Mouse (Mus musculus) adrenal gland, adult 2 months (tissue): ENCODE measurements around the gene Robo3. TPM values are rescaled to one million over a fixed set of nuclear protein-coding genes. Genes with fewer than 3 reads are reported as not detected.

Experiments
- DNase-seq: peaks from one replicate; pipeline ENCODE4 v3.0.0; 2021
- long read RNA-seq: library from polyadenylated mRNA; stranded (forward); transcript quantifications from one replicate; pipeline ENCODE4 v2.0.0, GENCODE M21; 2021
- polyA plus RNA-seq: library from polyadenylated mRNA; depleted of rRNA; stranded (reverse); fragments of >200 nt; gene quantifications from 2 replicates; pipeline ENCODE4 v1.2.3, GENCODE M21; 2012; rRNA removed
- total RNA-seq, 2 experiments: library from RNA; stranded (reverse); gene quantifications; 2 replicates each; pipeline ENCODE4 v1.2.3; 2021

Robo3 gene
- under 1 TPM; 0.62 to 0.75 TPM for total RNA-seq
- polyA plus RNA-seq, result 2.9 and 5.9 TPM in 2 replicates
- long read RNA-seq, result 0 reads

- DNase-seq, result peak; percentile 27
These were observed at the start of gene Robo3 for GRCm38 (mm10) chr9:37432720-37433421. Robo3 (minus strand) TSS chr9:37433246.

DNA sequence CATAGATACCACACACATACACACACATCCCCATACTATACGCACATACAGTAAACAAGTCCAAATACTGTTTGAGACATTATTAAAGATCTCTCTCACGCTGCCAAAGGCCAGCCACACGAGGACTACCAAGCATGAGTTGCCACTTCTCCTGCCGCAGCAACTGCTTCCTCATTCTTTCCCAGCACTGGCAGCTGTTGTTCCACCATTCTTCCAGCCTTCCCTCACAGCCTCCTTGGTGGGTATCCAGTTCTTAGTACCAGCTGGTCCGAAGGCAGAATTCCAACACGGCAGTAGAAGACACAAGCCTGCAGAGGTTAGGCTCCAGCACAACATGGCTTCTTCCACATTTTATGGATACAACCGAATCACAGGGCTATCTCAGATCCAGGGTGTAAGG lies 41.9 kb upstream of the Robo3 start:
- no peak for DNase-seq

DNA sequence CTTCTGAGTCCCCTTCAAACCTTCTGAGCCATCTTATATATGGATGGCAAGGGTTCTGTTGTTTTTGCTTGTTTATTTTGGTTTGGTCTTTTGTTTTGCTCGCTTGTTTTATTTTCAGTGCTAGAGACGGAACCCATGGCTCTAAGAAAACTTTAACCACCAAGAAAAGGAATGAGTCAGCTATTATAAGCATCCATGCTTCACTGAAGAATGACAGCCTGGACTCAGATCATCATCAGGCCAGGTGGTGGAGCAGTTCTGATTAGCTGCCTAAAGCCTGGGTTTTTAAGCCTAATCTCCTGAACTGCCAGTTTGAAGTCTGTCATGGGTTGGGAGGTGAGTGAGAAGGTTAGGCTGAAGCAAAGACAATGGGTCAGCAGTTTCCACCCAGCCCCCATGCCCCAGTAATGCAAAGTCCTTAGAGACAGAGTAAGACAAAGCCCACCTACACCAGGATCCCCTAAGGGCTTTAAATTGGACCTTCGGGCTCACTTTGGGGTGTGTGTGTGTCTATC lies 40.6 kb upstream of the Robo3 start:
- DNase-seq, result no peak

GRCm38 (mm10) chr9:37462764-37463163 lies 29.7 kb upstream of the Robo3 start:
- DNase-seq, result peak; percentile 39

DNA sequence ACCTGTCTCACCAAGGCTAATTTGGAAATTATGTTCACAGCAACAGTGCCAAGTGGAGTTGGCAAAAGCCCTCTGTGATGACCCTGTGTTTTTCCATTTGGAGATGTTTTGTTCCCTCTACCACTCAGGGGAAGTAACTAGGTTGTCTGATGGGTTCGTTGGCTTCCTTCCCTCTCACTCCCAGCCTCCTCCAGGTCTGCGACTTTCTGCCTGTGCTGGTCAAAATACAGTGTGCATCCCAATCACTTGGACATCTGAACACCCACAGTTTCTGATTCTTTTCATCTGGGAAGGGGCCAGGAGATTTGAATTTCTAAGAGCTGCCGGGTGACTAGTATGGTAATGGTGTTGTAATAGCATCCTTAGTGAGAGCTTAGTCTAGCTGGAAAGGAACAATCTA lies 28.5 kb upstream of the Robo3 start:
- no peak for DNase-seq

DNA sequence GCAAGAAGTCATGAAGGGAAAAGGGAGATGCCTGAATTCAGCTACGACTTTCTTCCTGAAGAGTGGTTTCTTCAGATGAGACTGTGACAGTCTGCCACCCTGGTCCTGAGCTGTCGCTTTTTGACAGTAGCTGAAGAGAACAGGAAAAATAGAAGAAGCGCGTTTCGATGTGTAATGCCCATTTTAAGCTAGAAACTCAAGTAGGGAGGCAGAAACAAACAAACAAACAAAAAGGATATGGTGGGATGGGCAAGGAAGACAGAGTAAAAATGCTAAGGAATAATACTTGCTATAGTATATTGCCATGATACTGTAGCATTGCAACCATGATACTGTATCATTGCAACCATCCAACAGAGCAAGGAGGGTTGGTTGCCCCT lies 27.9 kb upstream of the Robo3 start:
- no peak for DNase-seq

DNA sequence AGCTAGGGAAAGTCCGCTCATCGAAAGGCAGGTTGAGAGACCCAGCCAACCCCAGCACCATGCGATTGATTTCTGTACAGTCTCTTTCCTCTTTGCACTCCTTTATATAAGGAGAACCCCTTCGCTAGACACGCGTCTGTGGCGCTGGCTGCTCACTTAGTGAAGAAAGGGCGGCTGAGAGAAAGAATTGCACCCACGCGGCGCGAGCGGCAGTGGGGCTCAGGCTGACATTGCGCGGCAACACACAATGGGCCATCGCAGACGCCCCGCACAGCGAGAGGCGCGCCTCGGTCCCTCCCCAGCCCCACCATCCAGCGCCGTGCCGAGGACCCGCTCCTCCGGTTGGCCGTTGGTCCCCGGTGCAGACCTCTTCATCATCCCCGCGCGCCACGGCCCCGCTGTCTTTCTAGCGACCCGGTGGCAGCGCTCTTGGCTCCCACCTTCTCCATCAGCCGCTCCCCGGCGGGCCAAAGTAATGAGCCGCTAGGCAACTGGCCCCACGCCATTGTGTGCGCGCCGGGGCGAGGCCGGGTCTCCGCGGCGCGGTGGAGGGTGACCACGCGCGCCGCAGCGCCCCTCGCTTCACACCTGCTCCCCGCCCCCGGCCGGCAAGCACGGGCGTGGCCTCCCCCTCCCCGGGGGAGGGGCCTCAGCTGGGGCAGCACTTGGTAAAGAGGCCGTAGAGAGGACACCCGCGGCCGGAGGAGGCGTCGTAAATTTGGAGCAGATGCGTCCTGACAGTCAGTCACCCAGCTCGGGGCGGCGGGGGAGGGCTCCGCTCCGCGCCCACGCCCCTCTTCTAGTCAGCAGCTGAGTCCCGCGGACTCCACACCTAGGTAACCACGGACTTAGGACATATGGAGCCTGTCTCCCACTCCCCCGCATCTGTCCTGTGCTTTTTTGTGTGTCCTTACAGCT lies 27.3 kb upstream of the Robo3 start:
- DNase-seq, result peak; percentile 55

DNA sequence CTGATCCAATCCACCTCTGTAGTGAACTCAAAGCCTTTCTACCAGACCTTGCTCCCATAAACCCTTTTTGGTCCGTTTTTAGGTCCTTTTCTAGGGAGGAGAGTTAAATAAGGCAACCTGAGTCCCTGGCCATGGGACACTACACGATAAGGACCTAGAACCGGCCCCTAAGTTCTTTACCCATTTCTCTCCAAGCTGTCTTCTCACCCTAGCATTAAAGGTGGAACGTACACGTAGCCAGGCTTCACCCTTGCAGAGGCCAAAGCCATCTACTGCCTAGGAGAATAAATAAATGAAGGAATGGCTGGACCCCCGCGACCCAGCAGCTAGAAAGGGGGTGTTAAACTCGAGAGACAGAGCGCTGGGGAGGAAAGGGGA lies 26.6 kb upstream of the Robo3 start:
- DNase-seq, result no peak

DNA sequence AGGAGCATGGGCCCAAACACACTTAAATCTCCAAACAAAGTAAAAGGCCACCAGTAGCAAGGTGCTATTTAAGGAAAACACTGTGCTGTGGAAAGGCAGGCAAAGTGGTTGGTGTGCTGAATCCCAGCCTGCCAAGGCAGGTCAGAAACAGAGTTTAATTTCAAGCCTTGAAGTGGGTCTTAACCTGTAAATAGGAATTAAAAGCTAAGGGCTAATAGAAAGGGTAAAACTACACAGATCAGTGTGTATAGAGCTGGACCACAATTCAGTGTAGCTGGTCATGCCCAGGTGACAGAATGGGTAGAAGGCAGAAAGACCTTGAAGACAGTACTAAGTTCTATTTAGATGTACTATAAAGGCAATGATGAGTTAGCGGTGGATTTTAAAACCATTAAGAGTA lies 24.1 kb upstream of the Robo3 start:
- DNase-seq, result no peak

DNA sequence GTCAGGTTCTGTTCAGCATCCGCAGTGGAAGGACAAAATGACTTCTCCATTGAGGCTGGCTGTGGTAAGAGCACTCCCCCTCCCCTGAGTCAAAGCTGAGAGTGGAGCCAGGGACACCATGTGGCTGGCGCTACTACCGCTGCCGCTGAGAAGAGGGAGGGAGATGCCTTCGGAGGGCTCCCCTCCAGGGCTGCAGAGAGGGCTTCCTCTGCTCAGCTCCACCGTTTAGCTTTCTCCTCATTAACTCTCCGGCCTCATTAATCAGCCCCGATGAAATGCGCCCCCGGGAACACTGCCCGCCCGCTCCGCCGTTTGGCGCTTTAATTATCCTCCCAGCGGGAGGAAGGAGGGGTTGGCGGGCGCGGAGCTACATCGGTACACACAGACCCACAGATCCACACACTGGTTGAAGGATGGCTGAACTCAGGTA lies 23.4 kb upstream of the Robo3 start:
- DNase-seq, result no peak

GRCm38 (mm10) chr9:37455868-37456267 lies 22.8 kb upstream of the Robo3 start:
- no peak for DNase-seq

DNA sequence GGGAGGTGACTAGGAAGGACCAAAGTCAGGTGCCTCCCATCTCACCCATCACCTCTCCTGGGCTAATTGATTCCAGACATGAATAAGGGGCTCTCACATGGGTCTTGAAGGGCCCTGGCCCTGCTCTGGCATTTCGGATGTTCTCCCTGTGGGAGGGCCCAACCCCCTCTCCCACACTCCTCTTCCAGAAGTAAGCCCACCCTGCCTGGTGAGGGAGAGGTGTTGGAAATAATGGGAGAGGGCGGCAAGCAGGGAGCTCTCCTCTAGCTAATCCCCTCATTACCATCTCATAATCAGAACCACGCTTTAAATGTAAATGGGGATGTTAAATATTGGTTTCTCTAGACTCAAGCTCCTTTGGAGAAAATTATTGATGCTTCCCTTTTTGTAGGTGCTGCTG lies 21.9 kb upstream of the Robo3 start:
- DNase-seq, result no peak

- DNase-seq, result no peak
These were observed 21.0 kb upstream of the Robo3 start for GRCm38 (mm10) chr9:37454011-37454492.

GRCm38 (mm10) chr9:37453328-37453727 lies 20.3 kb upstream of the Robo3 start:
- no peak for DNase-seq

- no peak for DNase-seq
These were observed 19.4 kb upstream of the Robo3 start for GRCm38 (mm10) chr9:37452401-37452800.

- DNase-seq, result peak; percentile 15
These were observed 5.0 kb upstream of the Robo3 start for GRCm38 (mm10) chr9:37437772-37438735.

DNA sequence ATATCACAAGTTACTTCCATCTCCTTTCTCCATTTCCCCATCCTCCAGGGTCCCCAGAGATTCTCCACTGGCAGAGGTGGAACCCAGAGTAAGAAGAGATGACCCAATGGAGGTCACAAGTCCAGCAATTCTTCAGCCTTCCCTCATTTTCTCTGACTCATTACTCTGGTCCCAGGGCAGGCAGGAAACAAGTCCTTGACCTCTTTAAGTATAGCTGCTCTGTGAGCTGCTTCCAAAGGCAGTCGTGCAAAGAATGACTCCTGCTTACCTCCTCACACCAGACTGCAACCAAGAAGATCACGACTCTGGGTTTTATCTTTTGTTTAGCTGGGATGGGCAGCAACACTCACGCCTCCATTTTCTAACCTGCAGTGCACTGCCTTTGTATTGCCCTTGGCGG lies 2.6 kb upstream of the Robo3 start:
- DNase-seq, result peak; percentile 57

DNA sequence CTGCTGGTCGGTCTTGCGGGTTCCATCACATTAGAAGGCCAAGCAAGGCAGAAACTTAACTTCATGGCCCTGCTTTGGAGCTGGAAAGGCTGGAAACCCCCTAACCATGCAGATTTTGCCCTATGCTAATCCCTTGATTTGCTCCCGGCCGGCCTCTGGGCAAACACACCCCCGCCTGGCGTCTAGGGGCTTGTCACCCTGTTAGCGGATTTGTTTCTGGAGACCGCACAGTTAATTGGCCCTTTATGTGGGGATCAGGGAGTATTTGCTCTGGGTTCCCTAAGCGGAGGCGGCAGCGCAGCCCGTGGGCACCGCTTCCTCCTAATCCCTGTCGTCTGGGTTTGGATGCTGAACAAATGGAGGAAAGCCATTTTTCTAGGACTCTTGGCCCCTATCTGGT lies 1.9 kb upstream of the Robo3 start:
- no peak for DNase-seq

DNA sequence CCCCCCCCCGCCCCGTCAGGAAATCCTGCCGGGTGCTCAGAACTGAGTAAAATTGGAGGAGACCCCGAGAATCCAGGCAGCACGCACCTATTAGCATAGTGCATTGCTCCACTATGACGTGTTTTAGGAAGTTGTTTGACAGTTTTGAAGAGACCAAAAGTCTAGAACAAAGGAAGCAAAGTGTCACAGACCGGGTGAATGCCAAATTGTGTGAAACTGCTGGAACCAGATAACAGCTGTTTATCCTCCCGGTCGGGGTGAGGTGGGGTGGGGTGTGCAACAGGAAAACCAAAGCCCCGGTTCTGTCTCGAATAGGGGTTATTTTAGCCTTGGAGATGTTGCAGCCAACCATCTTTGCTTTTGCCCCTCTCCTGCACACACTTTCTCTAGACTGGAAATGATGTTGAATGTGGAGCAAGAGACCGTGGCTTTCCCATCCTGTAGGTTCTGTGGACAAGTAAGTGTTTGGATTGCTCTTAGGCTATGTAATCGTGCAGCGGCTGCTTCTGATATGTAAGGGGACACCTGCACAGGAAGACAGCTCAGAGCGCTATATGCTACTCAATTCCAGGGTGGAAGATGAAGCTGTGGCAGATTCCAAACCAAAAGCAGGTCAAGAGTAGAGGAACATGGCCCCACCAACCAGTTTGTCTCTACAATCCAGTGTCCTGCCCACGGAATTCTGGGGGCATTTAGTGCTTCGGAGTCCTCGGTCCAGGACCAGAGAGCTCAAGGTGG lies 946 bp upstream of the Robo3 start:
- no peak for DNase-seq

DNA sequence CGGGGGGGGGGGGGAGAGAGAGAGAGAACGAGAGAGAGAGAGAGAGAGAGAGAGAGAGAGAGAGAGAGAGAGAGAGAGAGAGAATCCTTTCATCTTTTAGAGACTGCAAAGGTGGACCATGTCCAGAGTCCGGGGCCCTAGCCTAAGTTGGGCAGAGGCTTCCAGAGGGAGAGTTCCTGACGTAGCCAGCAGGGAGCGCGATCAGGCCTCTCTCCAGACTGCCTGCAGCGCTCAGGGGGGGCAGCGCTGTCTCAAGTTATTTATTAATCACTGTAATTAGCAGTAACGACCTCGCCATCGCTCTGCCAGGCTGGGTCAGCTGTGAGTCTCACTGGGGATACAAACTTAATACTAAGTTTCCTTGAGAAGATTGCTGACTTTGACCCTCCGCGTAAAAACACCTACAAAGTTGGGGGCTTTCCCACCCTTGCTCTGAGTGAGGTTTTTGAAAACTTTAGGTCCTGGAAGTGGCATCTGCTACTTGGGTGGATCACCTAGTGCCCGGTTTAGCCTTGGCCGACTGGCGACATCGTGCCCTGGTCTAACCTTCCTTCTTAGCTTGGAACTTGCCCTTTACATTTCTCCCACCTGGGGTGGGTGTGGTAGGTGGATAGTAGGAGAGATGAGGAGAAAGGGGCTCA lies 900 bp downstream of the Robo3 start:
- DNase-seq, result peak; percentile 68
